Mouse (Mus musculus) lung, adult 2 months (tissue): ENCODE data around the gene Birc7. TPM values are rescaled to one million over a fixed set of nuclear protein-coding genes. Genes with fewer than 3 reads are reported as not detected.

Source experiments
- DNase-seq: peaks from one replicate; pipeline ENCODE4 v3.0.0; 2022
- H3K4me1 ChIP-seq: fragments of 200-500 bp; 2 replicates; pipeline ENCODE4 v1.6.1; 2011; ENCODE audit warnings: low read length; ENCODE audit not compliant: control insufficient read depth, insufficient read depth
- H3K4me3 ChIP-seq: fragments of 200-500 bp; replicated peaks from 2 replicates; pipeline ENCODE3; 2011; ENCODE audit warnings: low read depth, mild to moderate bottlenecking, control low read depth, low read length; ENCODE audit errors: extremely low read depth
- CTCF ChIP-seq: fragments of 200-500 bp; IDR thresholded peaks from 2 replicates; pipeline ENCODE4 v1.5.1; 2011; ENCODE audit warnings: mild to moderate bottlenecking, low read length, control low read depth; ENCODE audit not compliant: insufficient read depth
- POLR2A ChIP-seq: fragments of 200-500 bp; IDR thresholded peaks from 2 replicates; pipeline ENCODE4 v1.6.1; 2011; ENCODE audit warnings: low read depth, mild to moderate bottlenecking, control low read depth, low read length, borderline replicate concordance; ENCODE audit errors: extremely low read depth
- WGBS: fragments of 180-500 bp; shearing (Covaris S2); methylation state at CpG from one replicate; pipeline ENCODE4 v1.1.7; 2018; 5-methylcytosine and 5-hydroxymethylcytosine counted together
- polyA plus RNA-seq: library from polyadenylated mRNA; depleted of rRNA; stranded (reverse); fragments of >200 nt; gene quantifications from 2 replicates; pipeline ENCODE4 v1.2.3, GENCODE M21; 2012; rRNA removed

Birc7 gene
- polyA plus RNA-seq, 1 experiment = not detected

GRCm38 (mm10) chr2:180962616-180963308 is 33.9 kb downstream of the Birc7 start:
- DNase-seq = no peak
- WGBS = 63% methylated on average over 2 of the region's 2 CpGs
- Histone ChIP-seq H3K4me1 (no peaks in the 10 kb centered on the region; the same call in 1 of the 2 replicates), H3K4me3 (no peak overlapping the region)
- TF ChIP-seq POLR2A (no peak), CTCF (no peak)

- Histone ChIP-seq H3K4me1 (no peaks in the 10 kb centered on the region; the same call in 1 of the 2 replicates), H3K4me3 (no peak overlapping the region)
- DNase-seq = peak; percentile 69
- WGBS = 5% methylated on average over 5 of the region's 5 CpGs
- TF ChIP-seq POLR2A (no peak), CTCF (peak; percentile 87)
These were observed 35.1 kb downstream of the Birc7 start for GRCm38 (mm10) chr2:180963956-180964355.

GRCm38 (mm10) chr2:180966092-180966882 is 37.5 kb downstream of the Birc7 start:
- H3K4me1 ChIP-seq = no peaks in the 10 kb centered on the region; the same call in 1 of the 2 replicates
- DNase-seq = no peak
- WGBS = 5% methylated on average over 14 of the region's 14 CpGs

GRCm38 (mm10) chr2:180967010-180967763 is 38.4 kb downstream of the Birc7 start, which contains the start of gene Arfgap1:
TSS of gene Arfgap1 (plus strand) at chr2:180967225.
- no peaks in the 10 kb centered on the region; the same call in 1 of the 2 replicates for H3K4me1 ChIP-seq
- WGBS = under 1% methylated on average over 57 of the region's 57 CpGs
- no peak for TF ChIP-seq CTCF
- peak; percentile 88 for TF ChIP-seq POLR2A
- peak; percentile 90 for DNase-seq
- H3K4me3 ChIP-seq = peak within 1 kb of the TSS; percentile 92

More at GRCm38 (mm10) chr2:180966092-180966882, 37.5 kb downstream of the Birc7 start:
- TF ChIP-seq CTCF = no peak
- H3K4me3 ChIP-seq = peak overlapping the region; percentile 92

GRCm38 (mm10) chr2:180981133-180981532 is 52.3 kb downstream of the Birc7 start:
- TF ChIP-seq CTCF (no peak), POLR2A (no peak)

More at GRCm38 (mm10) chr2:180981133-180981532, 52.3 kb downstream of the Birc7 start:
- no peaks in the 10 kb centered on the region for H3K4me1 ChIP-seq
- H3K4me3 ChIP-seq = no peak overlapping the region
- 75% methylated on average over 6 of the region's 6 CpGs for WGBS
- DNase-seq = no peak

Other genes with a start within 250 kb of the Birc7 start
- 10.9 and 17.4 TPM in 2 replicates for gene Dido1, start 219.0 kb upstream of the Birc7 start, polyA plus RNA-seq
- 16.6 and 27.8 TPM in 2 replicates for gene Gid8, start 218.9 kb upstream of the Birc7 start, polyA plus RNA-seq
- 10.1 and 10.2 TPM in 2 replicates for gene Slc17a9, start 203.8 kb upstream of the Birc7 start, polyA plus RNA-seq
- gene Bhlhe23, start 152.1 kb upstream of the Birc7 start, polyA plus RNA-seq = not detected in 2 replicates
- 28.2 and 42.9 TPM in 2 replicates for gene Ythdf1, start 8.1 kb upstream of the Birc7 start, polyA plus RNA-seq
- 87.4 and 123 TPM in 2 replicates for gene Nkain4, start 25.7 kb downstream of the Birc7 start, polyA plus RNA-seq
- gene Arfgap1, start 38.2 kb downstream of the Birc7 start, polyA plus RNA-seq = 38.6 and 46.3 TPM in 2 replicates
- gene Col20a1, start 57.5 kb downstream of the Birc7 start, polyA plus RNA-seq = 3.2 TPM in 2 replicates
- gene Chrna4, start 114.5 kb downstream of the Birc7 start, polyA plus RNA-seq = 0.02 TPM in 1 of 2 replicates, not detected in the other
- 0.02 TPM in 2 replicates for gene Kcnq2, start 206.3 kb downstream of the Birc7 start, polyA plus RNA-seq
- 12.6 and 44.1 TPM in 2 replicates for gene Eef1a2, start 228.0 kb downstream of the Birc7 start, polyA plus RNA-seq